Mouse (Mus musculus) spleen, adult 18-20 months (tissue): Measurements from ENCODE around the gene Cysrt1.
A peak's percentile ranks its signal among the peaks of the same experiment; 100 is the strongest.
"Not testable (repeated sequence)": the region's sequence is repeated elsewhere in the genome, so short reads cannot be mapped to it uniquely, and the experiment has no call there.

Experiments
- DNase-seq, 2 experiments: peaks; one replicate each; pipeline ENCODE4 v3.0.0; 2022; ENCODE audit warnings: mixed read lengths in 2 of 2

The Cysrt1 gene

GRCm38 (mm10) chr2:25264286-25264660 lies 22.0 kb upstream of the Cysrt1 start:
- no peak for DNase-seq

DNA sequence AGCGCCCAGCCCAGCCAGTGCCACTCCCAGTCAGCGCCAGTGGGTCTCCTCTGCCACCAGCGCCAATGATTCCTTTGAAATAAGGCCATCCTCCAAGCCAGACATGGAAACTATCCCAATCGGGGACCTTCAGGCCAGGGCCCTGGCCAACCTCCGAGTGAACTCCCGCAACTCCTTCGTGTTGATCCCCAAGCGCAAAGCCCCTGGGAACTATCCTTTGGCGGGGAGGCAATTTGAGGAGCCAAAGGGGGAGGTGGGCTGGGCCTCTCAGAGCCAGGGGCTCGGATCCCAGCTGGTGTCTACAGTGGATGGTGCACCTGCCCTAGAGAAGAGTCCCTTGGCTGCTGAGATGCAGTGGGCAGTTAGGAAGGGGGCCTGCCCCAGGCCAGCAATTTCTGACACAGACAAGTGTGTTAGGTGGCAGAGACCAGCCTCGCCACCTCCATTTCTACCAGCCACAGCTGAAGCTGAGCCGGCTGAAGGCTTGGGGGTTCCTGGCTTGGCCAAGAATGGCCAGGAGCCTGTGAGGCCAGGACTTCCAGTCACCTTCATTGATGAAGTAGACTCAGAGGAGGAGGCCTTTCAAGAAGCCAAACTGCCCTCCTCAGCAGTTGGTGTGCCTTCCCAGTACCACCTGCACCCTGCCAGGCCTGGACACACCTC lies 21.5 kb upstream of the Cysrt1 start:
- DNase-seq: no peak

GRCm38 (mm10) chr2:25262795-25263622 lies 20.8 kb upstream of the Cysrt1 start:
- peak; percentile 43 to 56 for DNase-seq

DNA sequence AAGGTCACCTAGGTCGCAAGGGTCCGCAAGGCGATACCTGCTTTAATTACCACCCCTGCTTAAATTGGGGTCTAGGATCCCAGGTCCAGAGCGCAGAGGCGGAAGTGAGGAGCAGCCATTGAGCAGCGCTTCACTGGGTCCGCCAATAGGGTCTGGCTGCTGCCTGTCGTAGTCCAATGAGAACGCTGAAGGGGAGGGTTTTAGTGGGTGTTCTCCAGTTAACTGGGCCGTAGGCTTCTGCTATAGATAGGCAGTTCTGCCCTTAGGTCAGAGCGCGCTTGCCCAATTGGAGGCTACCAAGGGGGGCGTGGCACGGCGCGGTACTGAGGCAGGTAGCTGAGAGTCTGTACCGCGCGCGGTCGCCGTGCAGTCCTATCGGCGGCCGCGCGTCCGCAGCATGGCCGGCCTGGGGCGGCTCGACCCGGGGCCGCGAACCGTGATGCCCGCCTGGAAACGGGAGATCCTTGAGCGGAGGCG lies 20.1 kb upstream of the Cysrt1 start, which contains the start of gene Tprn:
Tprn (plus strand) TSS at position 328 of the 477 bp plus-strand sequence.
- peak; percentile 91 for DNase-seq

GRCm38 (mm10) chr2:25261870-25262269 lies 19.6 kb upstream of the Cysrt1 start:
- DNase-seq: no peak

DNA sequence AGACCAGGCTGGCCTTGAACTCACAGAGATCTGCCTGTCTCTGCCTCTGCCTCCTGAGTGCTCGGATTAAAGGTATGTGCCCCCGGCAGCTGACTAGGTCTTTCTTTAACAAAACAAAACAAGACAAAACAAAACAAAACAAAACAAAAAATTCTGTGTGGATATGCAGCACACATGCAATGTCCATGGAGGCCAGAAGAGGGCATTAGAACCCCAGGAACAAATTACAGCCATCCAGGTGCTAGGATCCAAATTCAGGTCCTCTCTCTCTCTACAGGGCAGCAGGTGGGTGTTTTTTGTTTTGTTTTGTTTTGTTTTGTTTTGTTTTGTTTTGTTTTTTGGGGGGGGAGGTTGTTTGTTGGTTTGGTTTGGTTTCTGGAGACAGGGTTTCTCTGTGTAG lies 16.6 kb upstream of the Cysrt1 start:
- no peak for DNase-seq

DNA sequence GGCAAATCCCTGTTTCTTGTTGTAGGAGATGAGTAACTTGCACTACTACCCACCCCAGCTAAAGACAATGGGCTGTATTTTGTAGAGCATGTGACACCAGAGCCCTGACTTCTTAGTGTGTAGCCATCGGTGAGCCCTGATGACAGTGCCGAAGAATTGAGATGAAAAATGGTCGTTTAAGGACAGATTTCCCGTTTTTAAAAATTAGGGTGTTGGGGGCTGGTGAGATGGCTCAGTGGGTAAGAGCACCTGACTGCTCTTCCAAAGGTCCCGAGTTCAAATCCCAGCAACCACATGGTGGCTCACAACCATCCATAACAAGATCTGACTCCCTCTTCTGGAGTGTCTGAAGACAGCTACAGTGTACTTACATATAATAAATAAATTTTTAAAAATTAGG lies 15.0 kb upstream of the Cysrt1 start:
- not testable (repeated sequence) for DNase-seq

- DNase-seq: peak in 1 of 2 experiments; percentile 59
Measured at GRCm38 (mm10) chr2:25256443-25257109, 14.3 kb upstream of the Cysrt1 start.

- peak; percentile 72 to 84 for DNase-seq
Measured at GRCm38 (mm10) chr2:25255284-25255779, 13.1 kb upstream of the Cysrt1 start, which contains the start of gene Tmem203. Gene Tmem203 (plus strand): TSS chr2:25255439.

DNA sequence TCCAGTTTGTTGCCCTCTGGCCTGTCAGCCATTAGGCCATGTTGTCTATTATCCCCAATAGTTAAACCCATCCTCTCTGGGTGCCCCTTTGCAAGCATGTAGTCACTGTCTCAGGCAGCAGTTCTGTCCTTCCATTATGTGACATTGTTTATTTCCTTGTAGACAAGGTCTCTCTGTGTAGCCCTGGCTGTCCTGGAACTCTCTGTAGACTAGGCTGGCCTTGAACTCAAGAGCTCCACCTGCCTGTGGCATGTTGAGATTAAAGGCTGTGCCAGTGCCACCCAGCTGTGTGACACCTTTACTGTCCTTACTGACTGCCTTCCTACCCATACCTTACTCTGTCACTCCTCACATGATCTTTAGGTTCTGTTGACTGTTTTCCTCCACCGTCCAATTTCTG lies 10.1 kb upstream of the Cysrt1 start:
- DNase-seq: peak in 1 of 2 experiments; percentile 28

- no peak for DNase-seq
Measured at GRCm38 (mm10) chr2:25246183-25247072, 4.2 kb upstream of the Cysrt1 start, which contains the start of gene AL732309.1. Gene AL732309.1 (minus strand): TSS chr2:25246863.

- no peak for DNase-seq
Measured at GRCm38 (mm10) chr2:25244144-25244543, 1.9 kb upstream of the Cysrt1 start.

DNA sequence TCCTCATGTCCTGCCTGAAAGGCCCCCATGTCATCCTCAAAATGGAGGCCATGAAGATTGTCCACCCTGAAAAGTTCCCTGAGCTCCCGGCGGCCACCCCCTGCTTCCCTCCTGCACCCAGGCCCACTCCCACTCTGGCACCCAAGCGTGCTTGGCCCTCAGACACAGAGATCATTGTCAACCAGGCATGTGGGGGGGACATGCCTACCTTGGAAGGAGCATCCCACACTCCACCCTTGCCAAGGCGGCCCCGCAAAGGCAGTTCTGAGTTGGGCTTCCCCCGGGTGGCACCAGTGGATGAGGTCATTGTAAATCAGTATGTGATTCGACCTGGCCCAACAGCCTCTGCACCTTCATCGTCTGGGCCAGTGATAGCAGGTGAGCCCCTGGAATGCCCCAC lies 1.1 kb upstream of the Cysrt1 start:
- DNase-seq: no peak

- no peak for DNase-seq
Measured at GRCm38 (mm10) chr2:25241438-25241775, 845 bp downstream of the Cysrt1 start.

DNA sequence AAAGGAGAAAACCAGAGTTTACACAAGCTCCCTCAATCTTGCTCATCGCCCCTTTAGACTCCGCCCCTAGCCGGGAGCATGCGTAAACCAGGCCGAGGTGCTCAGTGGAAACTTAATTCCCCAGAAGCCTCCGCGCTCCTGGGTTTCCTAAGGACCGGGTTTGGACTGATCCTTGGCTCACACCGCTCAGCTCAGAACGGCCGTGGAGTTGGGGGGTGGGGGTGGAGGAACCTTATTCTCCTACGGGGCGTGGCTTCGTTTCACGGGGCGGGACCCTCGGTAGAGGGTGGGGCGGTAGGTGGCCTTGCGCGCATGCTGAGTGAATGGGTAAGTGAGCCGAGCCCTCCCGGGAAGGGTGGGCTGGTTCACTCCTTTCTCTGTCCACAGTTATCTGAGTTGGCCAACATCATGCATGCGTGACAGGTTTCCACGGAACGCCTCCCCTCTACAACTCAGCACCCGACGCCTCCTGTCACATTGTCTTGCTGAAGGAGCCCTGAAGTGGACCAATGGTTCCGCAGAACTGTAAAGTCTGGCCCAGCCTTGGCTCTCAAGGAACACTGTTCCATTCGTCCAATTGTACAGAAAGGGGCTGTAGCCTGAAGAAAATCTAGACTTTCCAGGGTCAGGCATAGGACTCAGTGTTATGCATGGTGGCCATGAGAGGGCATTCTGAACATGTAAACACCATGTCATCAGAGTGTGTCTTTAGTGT lies 1.4 kb downstream of the Cysrt1 start:
- DNase-seq: peak in 1 of 2 experiments; percentile 52

- no peak for DNase-seq
Measured at GRCm38 (mm10) chr2:25240310-25240709, 1.9 kb downstream of the Cysrt1 start.

- DNase-seq: no peak
Measured at GRCm38 (mm10) chr2:25239766-25240165, 2.5 kb downstream of the Cysrt1 start.

DNA sequence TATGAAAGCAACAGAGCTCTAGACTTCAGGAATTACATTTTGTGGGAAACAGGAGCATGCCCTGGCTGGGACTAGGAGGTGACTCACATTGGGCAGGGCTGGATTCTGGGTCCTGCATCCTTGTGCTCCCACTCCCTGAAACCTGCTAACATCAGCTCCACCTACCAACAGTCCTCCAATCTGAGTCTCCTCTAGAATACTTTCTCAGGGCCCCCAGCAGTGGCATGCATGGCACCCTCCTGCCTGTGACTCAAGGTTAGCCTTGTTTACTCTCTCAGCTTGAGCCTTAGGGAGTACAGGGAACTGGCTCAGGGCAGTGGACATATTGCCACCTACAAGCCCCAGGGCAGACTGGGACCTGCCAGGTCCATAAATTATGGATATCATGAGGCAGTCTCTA lies 4.1 kb downstream of the Cysrt1 start:
- no peak for DNase-seq

GRCm38 (mm10) chr2:25237522-25237921 lies 4.7 kb downstream of the Cysrt1 start:
- DNase-seq: no peak

- DNase-seq: no peak
Measured at GRCm38 (mm10) chr2:25236614-25237013, 5.6 kb downstream of the Cysrt1 start, which contains the start of gene Rnf224. Gene Rnf224 (minus strand): TSS chr2:25236787.

GRCm38 (mm10) chr2:25234551-25235220 lies 7.6 kb downstream of the Cysrt1 start:
- no peak for DNase-seq
